Mouse (Mus musculus): Measurements from ENCODE around the gene Tnpo3. TPM values are rescaled to one million over a fixed set of nuclear protein-coding genes. Genes with fewer than 3 reads are reported as not detected.

The Tnpo3 gene
- polyA plus RNA-seq, 1 experiment from 2014 or later: 102 TPM

DNA sequence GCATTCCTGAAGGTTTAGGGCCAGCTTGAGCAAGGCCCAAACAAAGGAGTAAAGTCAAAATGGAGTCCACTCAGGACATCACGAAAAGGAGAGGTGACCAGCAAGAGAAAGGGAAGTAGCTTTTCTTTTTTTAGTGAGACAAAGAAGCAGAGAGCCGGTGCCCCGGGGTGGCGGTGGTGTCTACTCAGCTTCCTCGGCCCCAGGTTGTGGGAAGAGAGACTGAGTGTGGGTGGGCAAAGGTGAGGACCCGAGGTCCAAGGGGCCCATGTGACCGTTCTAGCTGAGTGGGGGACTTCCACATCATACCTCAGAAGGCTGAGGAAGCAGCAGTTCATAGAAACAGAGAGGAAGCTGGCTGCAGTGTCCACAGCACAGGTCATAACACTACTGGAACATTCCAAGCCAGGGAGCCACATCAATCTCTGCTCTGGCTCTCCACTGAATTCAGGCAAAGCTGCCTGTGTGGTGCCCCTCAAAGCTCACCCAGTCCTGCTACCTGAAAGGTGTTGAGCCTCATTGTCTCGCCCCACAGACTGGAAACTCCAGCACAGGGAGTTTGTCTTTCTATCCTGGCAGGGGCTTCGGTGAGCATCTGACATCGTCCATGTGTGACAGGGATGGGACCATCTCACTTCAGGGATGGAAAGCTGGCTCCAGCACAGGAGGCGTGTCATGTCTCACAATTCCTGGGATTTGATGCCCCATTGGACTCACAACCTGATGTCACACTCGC lies 86.2 kb downstream of the Tnpo3 start:
- no peak overlapping the region for H3K4me3 ChIP-seq
- 82% methylated on average over 12 of the region's 12 CpGs for WGBS
- H3K4me1 ChIP-seq: peaks cover 16% of the 10 kb centered on the region
- H3K4me2 ChIP-seq (replicated peaks): no peak overlapping the region
- H3K9me3 ChIP-seq: no peaks in the 10 kb centered on the region
- H3K27ac ChIP-seq: no peak overlapping the region
- no peak overlapping the region for H3K9ac ChIP-seq
- H3K36me3 ChIP-seq: no peaks in the 10 kb centered on the region
- no peak for ATAC-seq (ENCODE audit: insufficient number of reproducible peaks, insufficient read depth, low FRiP score, low TSS enrichment)
- H3K27me3 ChIP-seq: peaks cover 24% of the 10 kb centered on the region

DNA sequence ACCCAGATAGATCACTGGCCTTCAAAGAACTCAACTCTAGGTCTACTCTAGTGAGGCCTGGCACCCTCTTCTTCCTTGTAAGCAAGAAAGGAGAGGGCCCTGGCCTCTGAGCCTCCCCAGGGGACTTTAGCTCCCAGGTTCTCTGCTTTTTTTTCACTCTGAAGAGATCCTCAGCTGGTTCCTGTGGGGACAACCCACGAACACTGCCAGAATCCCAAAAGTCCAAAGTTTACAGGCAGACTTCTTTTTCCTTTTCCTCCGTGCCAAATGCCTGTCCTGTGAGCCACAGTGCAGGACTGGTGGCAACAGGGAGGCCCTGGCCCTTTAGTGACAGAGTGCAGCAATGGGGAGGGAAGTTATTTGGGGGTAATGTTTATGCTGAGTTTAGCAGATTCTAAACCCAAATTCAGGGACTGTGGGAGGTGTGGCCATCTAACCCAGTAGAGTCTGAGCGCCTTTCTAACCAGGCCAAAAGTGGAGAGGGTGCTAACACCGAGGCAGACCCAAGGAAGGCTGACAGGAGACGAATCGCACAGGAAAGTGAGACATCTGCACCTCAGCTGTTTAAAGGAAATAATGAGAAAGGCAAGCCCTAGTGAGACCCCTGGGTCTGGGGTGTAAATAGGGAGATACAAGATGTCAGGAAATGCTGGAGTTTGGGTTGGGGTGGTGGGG lies 86.9 kb downstream of the Tnpo3 start:
- Histone ChIP-seq H3K4me3 (no peak overlapping the region), H3K4me1 (peaks cover 10% of the 10 kb centered on the region), H3K4me2 (replicated peaks) (no peak overlapping the region), H3K9ac (no peak overlapping the region), H3K9me3 (no peaks in the 10 kb centered on the region), H3K36me3 (no peaks in the 10 kb centered on the region), H3K27me3 (peaks cover 17% of the 10 kb centered on the region), H3K27ac (no peak overlapping the region)
- WGBS: 70% methylated on average over 6 of the region's 6 CpGs
- ATAC-seq (ENCODE audit: insufficient number of reproducible peaks, insufficient read depth, low FRiP score, low TSS enrichment): no peak

DNA sequence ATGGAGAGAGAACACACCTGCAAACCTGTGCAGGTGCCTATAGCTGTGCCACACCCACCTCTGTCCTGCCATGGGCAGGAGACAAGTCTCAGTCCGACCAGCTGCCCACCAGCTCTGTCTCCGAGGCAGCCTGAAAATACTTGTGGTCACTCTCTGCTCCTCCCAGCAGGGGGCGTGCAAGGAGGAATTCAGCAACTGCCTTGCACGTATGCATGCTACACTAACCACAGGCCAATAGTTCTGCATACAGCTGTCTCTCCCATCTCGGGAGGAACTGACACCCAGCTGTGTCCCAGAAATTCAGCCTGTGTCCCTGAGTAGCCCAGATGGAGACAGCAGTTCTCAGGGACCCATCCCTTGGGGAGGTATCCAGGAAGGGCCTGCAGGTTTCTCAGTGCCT lies 92.5 kb downstream of the Tnpo3 start:
- no peak overlapping the region for H3K4me2 ChIP-seq (replicated peaks)
- H3K4me1 ChIP-seq: peaks cover 7% of the 10 kb centered on the region; the same call in 1 of the 2 replicates
- ATAC-seq (ENCODE audit: insufficient number of reproducible peaks, insufficient read depth, low FRiP score, low TSS enrichment): no peak
- H3K27ac ChIP-seq: no peak overlapping the region
- 8% methylated on average over 5 of the region's 5 CpGs for WGBS
- H3K9ac ChIP-seq: no peak overlapping the region
- H3K27me3 ChIP-seq: no peaks in the 10 kb centered on the region
- H3K9me3 ChIP-seq: no peaks in the 10 kb centered on the region
- no peak overlapping the region for H3K4me3 ChIP-seq
- H3K36me3 ChIP-seq: no peaks in the 10 kb centered on the region

DNA sequence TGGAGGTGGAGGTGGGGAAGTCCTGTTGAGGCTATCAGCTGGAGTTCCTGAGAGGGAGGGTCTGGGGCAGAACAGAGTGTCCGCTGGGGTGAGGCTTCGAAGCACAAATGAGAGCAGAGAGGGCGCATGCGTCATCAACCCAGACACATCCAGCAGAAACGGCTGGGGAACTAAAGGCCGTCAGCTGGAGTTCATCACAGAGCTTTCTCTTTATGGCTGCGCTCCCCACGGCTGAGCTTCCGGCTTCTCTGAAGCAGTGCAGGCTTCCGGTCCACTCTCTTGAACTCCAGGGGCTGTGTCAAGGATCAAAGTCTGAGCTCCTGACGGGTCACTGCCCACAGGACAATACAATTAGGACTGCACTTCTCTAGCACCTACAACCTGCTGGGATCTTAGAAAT lies 96.4 kb downstream of the Tnpo3 start:
- Histone ChIP-seq H3K9me3 (no peaks in the 10 kb centered on the region), H3K4me3 (0 out of 2 replicates have a peak overlapping the region, but pooled peaks have one; percentile 11), H3K36me3 (no peaks in the 10 kb centered on the region), H3K27ac (peak overlapping the region; percentile 56), H3K4me1 (peaks cover 12% of the 10 kb centered on the region; the same call in 1 of the 2 replicates), H3K9ac (no peak overlapping the region), H3K4me2 (replicated peaks) (peak overlapping the region; percentile 40), H3K27me3 (no peaks in the 10 kb centered on the region)
- peak; percentile 36; the same call in 1 of the 2 replicates for ATAC-seq (ENCODE audit: insufficient number of reproducible peaks, insufficient read depth, low FRiP score, low TSS enrichment)
- 0% methylated on average over 11 of the region's 11 CpGs for WGBS

DNA sequence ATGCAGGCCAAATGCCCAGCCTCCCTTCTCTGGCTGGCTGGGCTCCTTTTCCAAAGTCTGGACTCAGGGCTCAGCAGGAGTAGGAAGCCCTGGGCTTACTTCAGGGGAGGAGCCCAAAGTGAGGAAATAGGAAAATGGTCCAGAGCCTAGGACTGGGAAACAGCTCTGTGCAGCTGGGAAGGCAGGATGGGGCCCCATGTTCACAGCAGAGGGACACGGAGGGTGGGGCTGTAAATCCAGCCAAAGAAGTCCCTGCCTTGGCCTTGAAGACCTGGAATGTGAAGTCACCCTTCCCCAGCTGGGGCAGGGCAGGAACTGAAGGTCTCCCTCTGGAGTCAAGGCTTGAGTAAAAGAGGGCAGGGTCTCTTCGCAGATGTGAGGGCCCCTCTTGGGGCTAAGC lies 100.6 kb downstream of the Tnpo3 start:
- Histone ChIP-seq H3K27me3 (0 out of 2 replicates have a peak, but pooled peaks cover 3% of the 10 kb centered on the region), H3K36me3 (peaks cover 3% of the 10 kb centered on the region; the same call in 1 of the 2 replicates), H3K9me3 (no peaks in the 10 kb centered on the region), H3K9ac (no peak overlapping the region), H3K4me1 (peaks cover 25% of the 10 kb centered on the region), H3K4me3 (no peak overlapping the region), H3K27ac (no peak overlapping the region), H3K4me2 (replicated peaks) (no peak overlapping the region)
- ATAC-seq (ENCODE audit: insufficient number of reproducible peaks, insufficient read depth, low FRiP score, low TSS enrichment): no peak
- 48% methylated on average over 2 of the region's 2 CpGs for WGBS

DNA sequence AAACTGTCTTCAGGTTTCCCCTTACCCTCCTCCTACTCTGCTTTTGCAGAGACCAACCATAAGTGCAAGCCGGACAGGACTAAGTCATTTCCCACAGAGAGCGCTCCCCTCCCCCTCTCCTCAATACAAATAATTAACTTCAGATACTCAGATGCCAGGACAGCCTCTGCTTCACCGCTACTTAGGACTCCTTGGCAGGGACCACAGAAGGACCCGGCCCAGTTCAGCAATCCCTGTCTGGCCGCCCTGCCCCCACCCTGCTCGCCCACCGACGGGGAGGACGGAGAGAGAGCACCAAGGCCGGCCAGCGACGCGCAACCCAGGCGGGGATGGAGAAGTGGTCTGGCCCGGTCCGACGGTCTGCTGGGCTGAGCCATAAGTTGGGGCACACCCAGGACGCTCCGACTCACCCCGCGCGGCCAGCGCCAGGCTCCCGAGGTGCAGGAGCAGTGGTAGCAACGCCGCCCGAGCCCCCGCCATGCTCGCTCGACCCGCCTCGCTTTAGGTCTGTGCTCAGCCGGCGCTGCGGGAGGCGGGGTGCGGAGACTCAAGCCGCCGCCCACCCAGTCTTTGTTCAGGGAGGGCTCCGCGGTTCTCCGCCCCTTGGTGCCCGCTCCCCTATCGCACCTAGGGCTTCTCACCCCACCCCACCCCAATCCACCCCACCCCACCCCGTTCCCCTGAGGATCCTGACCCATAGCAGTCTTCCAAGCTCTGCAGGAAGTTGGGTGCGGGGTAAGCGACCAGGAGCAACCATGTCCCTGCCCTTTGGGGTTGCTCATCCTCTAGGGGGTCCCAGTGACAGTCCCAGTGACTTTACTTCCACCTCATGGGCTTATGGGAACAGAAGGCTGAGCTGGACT lies 102.0 kb downstream of the Tnpo3 start, which contains the start of gene Kcp:
TSS of gene Kcp (minus strand) at position 506 of the 863 bp plus-strand sequence.
- H3K4me2 ChIP-seq (replicated peaks): peak within 1 kb of the TSS; percentile 63
- peaks cover 19% of the 10 kb centered on the region for H3K4me1 ChIP-seq
- H3K9me3 ChIP-seq: no peaks in the 10 kb centered on the region
- peak within 1 kb of the TSS; percentile 71 for H3K4me3 ChIP-seq
- H3K36me3 ChIP-seq: peaks cover 10% of the 10 kb centered on the region; the same call in 1 of the 2 replicates
- WGBS: 2% methylated on average over 47 of the region's 47 CpGs
- 0 out of 2 replicates have a peak, but pooled peaks cover 3% of the 10 kb centered on the region for H3K27me3 ChIP-seq
- peak; percentile 77 for ATAC-seq (ENCODE audit: insufficient number of reproducible peaks, insufficient read depth, low FRiP score, low TSS enrichment)
- peak within 1 kb of the TSS; percentile 18 for H3K27ac ChIP-seq
- peak within 1 kb of the TSS; percentile 73 for H3K9ac ChIP-seq

DNA sequence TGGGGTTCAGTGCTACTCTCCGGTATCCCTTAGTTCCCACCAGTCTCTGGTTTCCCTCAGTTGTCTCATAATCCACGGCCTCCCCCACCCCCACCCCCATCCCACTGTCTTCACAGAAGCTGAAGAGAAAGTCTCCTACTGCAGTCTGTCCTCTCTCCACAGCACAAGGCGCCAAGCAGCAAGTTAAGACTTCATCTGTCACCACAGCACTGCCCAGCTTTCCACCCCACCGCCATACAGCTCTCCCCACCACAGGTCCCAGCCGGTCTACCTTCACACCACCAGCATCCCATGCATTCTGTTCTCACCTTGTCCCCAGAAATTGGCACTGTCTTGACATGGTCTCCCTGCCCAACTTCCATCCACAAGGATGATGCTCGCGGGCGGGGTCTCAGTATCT lies 102.9 kb downstream of the Tnpo3 start:
- 21% methylated on average over 8 of the region's 8 CpGs for WGBS

DNA sequence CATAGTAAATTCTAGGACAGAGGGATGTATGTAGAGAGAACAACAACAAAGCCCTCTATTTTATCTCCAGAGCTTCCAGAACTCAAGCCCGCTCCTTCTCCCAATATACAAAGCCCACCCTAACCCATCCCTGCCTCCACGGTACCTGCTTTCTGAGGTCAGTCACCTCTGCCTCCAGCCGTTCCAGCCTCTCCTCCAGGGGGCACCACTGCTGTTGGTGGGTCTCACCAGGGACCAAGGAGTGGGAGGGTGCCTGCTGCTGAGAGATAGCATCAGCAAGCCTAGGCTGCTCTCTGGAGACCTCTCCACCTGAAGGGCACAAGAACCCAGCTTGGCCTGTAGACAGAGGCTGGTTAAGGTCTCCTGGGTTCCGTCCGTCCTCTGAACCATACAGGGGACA lies 104.2 kb downstream of the Tnpo3 start:
- 0 out of 2 replicates have a peak overlapping the region, but pooled peaks have one; percentile 0 for H3K4me2 ChIP-seq (replicated peaks)
- H3K36me3 ChIP-seq: peaks cover 18% of the 10 kb centered on the region; the same call in 1 of the 2 replicates
- no peak for ATAC-seq (ENCODE audit: insufficient number of reproducible peaks, insufficient read depth, low FRiP score, low TSS enrichment)
- H3K27me3 ChIP-seq: 0 out of 2 replicates have a peak, but pooled peaks cover 3% of the 10 kb centered on the region
- WGBS: 86% methylated on average over 5 of the region's 5 CpGs
- peaks cover 15% of the 10 kb centered on the region for H3K4me1 ChIP-seq
- no peak overlapping the region for H3K4me3 ChIP-seq
- H3K9ac ChIP-seq: 0 out of 2 replicates have a peak overlapping the region, but pooled peaks have one; percentile 10
- H3K9me3 ChIP-seq: no peaks in the 10 kb centered on the region
- H3K27ac ChIP-seq: no peak overlapping the region

More for the DNA sequence above, 102.9 kb downstream of the Tnpo3 start:
- peak overlapping the region; percentile 63 for H3K4me2 ChIP-seq (replicated peaks)
- H3K36me3 ChIP-seq: peaks cover 10% of the 10 kb centered on the region; the same call in 1 of the 2 replicates
- H3K27ac ChIP-seq: peak overlapping the region; percentile 18; the same call in 1 of the 2 replicates
- ATAC-seq (ENCODE audit: insufficient number of reproducible peaks, insufficient read depth, low FRiP score, low TSS enrichment): 0 out of 2 replicates have a peak, but pooled peaks have one; percentile 22
- 0 out of 2 replicates have a peak, but pooled peaks cover 3% of the 10 kb centered on the region for H3K27me3 ChIP-seq
- peak overlapping the region; percentile 73 for H3K9ac ChIP-seq
- peaks cover 19% of the 10 kb centered on the region for H3K4me1 ChIP-seq
- H3K9me3 ChIP-seq: no peaks in the 10 kb centered on the region
- peak overlapping the region; percentile 71 for H3K4me3 ChIP-seq

DNA sequence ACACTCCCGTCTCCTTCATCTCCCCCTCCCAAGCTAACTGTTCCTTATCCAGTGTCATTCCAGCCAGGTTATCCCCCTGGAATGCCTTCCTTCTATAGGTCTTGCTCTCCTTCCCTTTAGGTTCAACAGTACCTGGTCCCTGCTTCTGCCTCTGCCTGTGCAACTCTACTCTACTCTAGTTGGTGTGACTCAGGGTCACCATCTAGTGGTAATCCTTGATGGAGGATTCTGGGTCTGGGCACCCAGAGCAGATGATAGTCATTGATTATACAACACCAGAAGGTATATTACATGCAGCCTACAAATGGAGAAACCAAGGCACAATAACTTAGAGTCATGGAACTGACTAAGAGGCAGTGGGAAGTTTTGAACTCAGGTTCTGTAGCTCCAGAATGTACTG lies 108.1 kb downstream of the Tnpo3 start:
- whole genome bisulfite sequencing: 100% methylated on average over 1 of the region's 1 CpGs
- H3K9me3 ChIP-seq: no peaks in the 10 kb centered on the region
- no peak overlapping the region for H3K27ac ChIP-seq
- peaks cover 26% of the 10 kb centered on the region for H3K27me3 ChIP-seq
- H3K4me3 ChIP-seq: no peak overlapping the region
- H3K4me2 ChIP-seq (replicated peaks): no peak overlapping the region
- H3K36me3 ChIP-seq: peaks cover 42% of the 10 kb centered on the region
- H3K9ac ChIP-seq: no peak overlapping the region
- peaks cover 6% of the 10 kb centered on the region for H3K4me1 ChIP-seq
- ATAC-seq (ENCODE audit: insufficient number of reproducible peaks, insufficient read depth, low FRiP score, low TSS enrichment): no peak

DNA sequence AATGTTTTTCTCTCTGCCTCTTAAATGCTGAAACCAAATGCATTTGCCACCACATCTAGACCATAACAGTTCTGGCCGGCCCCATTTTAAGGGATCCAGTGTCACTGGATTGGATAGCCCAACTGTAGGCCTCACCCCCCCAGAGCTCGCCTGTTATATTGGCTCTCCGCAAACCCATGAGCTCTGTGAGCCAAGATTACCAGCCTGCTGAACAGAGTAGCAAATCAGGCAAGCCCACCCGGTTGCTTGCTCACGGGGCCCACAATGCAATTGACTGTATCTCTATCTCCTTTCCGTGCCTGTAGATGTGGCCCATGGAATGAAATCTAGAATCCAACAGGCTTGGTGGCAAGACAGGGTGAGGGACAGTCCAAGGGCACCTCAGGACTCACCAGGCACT lies 108.9 kb downstream of the Tnpo3 start:
- Histone ChIP-seq H3K9me3 (no peaks in the 10 kb centered on the region), H3K9ac (no peak overlapping the region), H3K27me3 (peaks cover 31% of the 10 kb centered on the region), H3K4me3 (no peak overlapping the region), H3K27ac (no peak overlapping the region), H3K4me1 (no peaks in the 10 kb centered on the region; the same call in 1 of the 2 replicates), H3K36me3 (peaks cover 48% of the 10 kb centered on the region), H3K4me2 (replicated peaks) (no peak overlapping the region)
- 92% methylated on average over 6 of the region's 6 CpGs for WGBS
- no peak for ATAC-seq (ENCODE audit: insufficient number of reproducible peaks, insufficient read depth, low FRiP score, low TSS enrichment)

DNA sequence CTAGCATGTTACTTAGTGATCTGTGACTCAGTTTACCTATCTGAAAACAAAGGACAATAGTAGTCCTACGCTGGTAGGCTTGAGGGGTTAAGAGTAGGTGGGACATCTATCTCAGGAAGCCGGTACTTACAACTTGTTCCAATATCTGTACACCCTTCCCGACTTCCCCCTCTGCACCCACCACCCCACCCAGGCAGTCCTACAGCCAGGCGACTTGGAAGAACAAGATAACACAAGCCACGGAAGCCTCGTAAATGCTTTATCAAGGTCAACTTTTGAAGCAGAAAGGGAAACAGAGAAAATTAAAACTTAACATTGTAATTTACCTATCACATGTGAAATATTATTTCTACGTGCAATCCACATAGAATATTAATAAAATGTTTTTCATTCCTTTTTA lies 109.5 kb downstream of the Tnpo3 start:
- peaks cover 34% of the 10 kb centered on the region for H3K27me3 ChIP-seq
- H3K4me2 ChIP-seq (replicated peaks): no peak overlapping the region
- WGBS: 95% methylated on average over 7 of the region's 7 CpGs
- no peak overlapping the region for H3K9ac ChIP-seq
- H3K4me1 ChIP-seq: no peaks in the 10 kb centered on the region; the same call in 1 of the 2 replicates
- H3K36me3 ChIP-seq: peaks cover 50% of the 10 kb centered on the region
- ATAC-seq (ENCODE audit: insufficient number of reproducible peaks, insufficient read depth, low FRiP score, low TSS enrichment): no peak
- H3K4me3 ChIP-seq: no peak overlapping the region
- no peaks in the 10 kb centered on the region for H3K9me3 ChIP-seq
- H3K27ac ChIP-seq: no peak overlapping the region

Data from embryonic facial prominence, embryonic 12.5 days (tissue).